Mouse (Mus musculus): ENCODE measurements around the gene Gng4.

- TF ChIP-seq CTCF (IDR thresholded peaks at IDR 0.05; ENCODE audit: borderline replicate concordance, insufficient read depth, low read depth, low read length) = no peak
- no peak for TF ChIP-seq POLR2A (IDR thresholded peaks at IDR 0.05; ENCODE audit: borderline replicate concordance, insufficient read depth, low read length)
Observed at GRCm38 (mm10) chr13:13745911-13746310, 37.9 kb upstream of the Gng4 start.

Data from cerebellum, adult 2 months (tissue).